Mouse (Mus musculus): ENCODE results near the gene Mgmt.

Mgmt gene

DNA sequence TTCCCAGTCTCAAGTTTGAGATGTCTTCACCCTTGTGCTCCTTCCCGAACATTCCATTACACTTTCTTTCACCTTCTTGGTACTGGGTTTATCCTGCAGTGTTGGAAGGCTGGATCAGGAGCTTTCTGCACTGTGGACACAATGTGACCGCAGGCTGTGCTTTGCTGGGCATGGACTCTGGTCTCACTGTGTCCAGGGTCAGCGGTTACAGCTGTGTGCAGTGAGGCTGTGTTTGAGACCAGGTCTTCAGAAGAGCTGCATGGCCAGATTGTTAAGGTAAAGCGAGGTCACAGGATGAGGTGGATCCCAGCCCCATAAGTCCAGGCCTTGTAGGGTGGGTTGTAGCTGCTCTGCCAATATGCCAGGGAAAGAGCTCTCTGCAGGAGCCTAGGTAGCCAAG is 18.5 kb downstream of the Mgmt start:
- no peak for DNase-seq (ENCODE audit: low spot score)

DNA sequence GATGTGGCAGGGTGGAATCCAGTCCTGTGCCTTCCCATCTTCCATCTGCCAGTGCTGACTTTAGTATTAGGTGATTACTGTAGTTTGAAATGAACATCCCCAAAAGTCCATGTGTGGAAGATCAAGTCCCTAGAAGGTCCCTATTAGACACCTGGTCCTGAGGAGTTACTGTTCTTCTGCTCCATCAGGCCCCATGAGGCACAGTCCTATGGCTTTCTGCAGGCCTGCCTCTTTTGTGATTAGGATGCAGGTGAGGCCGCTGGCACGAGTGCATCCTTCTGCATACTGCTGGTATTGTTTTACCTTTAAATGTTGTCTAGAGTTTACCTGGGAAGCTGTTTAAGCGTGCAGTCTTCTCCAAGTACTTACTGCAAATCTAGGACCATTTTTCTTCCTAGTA is 21.6 kb downstream of the Mgmt start:
- no peak for DNase-seq (ENCODE audit: low spot score)

DNA sequence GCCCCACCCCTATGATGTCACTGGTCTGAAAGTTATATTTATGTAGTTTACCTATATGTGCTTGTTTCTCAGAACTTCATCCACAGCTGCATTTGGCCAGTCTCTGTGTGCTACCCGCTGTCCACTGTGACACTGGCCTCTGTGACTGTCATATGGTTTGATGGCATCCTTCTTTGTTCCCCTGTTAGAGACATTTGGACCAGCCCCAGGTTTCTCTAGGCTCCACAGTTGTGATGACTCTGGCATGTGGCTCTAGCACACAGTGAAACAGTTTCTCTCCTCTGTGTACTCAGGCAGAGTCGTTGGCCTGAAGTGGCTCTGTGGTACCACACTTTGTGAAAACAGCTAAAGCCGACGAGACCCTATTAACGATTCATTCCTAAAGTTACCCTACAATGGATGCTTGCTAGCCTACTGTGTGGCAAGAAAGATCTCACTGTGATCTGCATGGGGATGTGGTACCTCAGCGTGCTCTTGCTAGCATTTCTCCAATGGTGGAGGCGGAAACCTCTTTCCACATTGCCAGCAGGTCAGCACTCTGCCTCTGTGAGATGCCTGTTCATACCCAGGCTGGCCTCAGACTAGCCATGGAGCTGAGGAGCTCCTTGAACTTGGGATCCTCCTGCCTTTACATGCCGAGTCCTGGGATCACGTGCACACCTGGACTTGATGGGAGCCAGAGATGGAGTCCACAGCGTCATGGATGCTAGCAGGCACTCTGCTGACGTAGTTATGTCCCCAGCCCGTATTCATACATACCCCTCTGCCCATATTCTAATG is 26.8 kb downstream of the Mgmt start:
- no peak for DNase-seq (ENCODE audit: low spot score)

DNA sequence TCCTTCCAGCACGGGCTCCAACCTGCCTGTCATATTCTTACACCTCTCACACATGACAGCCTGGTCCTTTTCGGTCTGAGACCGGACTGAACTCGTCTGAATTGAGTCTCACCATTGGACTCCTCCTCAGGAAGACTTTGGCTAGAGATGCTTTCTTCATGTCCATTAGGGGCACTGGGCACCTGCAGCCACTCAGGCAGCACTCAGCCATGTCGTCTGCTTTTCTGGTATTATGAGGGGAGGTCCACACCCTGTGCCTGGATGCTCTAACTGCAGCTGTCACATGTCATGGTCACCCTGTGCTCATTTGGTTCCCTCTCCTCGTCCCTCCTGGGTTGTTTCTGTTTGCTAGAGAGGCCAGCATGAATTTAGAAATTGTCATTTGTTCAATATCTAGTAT is 27.8 kb downstream of the Mgmt start:
- no peak for DNase-seq (ENCODE audit: low spot score)

DNA sequence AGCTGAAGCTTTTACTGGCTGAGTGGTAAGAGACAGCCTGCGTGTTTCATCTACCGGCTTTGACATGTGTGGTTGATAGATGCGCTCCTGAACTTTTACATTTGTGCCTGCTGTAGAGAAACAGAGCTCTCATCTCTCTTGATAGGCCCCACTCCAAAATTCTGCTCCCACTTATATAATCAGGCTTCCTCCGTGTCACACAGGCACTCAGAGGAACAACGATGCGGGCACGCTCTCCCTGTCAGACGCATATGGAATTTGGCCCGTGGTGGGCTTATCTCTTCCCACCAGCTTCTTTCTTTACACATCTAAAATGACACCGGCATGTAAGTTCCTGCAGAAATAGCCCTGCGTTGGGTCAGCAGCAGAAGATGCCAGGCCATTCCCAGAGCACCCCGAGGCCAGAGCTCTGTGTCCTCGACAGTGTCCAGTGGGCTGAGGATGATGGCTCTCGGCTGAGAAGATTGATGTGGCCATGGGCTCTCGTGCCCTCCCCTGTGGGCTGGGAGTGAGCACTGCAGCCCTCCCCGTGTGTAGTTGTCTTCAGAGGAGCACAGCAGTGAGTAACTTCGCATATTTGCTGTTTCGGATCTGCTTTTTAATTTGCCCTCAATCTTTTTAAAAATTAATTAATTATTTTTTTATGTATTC is 30.3 kb downstream of the Mgmt start:
- no peak for DNase-seq (ENCODE audit: low spot score)

DNA sequence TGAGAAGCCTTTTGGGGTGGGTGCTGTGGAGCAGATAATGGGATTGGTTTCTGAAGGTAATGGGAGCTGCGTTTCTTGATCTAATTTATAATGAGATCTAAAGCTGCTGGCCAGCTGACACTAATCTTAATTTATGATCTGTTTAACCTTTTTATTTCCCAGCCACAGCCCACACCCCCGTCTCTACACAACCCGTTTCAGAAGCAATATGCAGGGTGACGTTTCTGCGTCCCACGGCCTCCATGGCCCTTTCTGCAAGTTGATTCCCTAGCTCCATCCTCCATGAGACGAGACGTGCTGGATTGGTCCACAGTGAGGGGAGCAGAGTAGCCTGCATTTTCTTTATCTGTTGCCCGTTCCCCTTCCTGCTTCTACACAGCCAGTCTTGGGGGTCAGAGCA is 31.8 kb downstream of the Mgmt start:
- no peak for DNase-seq (ENCODE audit: low spot score)

DNA sequence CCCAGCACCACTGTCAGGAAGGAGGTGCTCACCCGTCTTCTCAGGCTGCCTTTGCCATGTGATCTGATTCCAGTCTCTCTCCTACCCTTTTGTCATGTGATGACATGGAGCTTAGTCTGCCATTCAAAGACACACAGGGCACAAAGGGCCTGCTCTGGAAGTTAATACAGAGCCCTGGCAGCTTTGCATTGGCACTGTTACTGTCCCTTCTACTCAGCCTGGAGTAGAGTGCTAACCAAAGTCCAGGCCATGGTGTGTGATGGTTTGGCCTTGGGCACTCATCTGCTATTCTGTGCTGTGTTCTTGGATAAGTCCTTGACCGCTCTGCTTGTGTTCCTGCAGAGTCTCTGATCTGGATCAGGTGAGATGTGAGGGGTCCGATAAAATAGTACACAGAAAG is 36.0 kb downstream of the Mgmt start:
- DNase-seq (ENCODE audit: low spot score): no peak

DNA sequence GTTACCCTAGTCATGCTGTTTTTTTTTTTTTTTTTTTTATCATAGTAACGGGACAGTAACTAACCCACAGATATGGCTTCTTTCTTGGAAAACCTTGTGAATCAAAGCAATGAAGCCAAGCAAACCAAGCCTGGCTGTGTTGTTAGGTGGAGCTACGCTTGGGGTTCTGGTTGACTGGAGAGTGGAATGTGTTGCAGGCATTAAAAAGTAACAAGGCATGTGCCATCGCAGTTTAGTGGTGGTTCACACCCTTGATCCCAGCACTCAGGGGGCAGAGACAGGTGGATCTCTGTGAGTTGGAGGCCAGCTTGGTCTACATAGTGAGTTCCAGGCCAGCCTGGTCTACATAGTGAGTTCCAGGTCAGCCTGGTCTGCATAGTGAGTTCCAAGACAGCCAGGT is 39.0 kb downstream of the Mgmt start:
- DNase-seq (ENCODE audit: low spot score): no peak

DNA sequence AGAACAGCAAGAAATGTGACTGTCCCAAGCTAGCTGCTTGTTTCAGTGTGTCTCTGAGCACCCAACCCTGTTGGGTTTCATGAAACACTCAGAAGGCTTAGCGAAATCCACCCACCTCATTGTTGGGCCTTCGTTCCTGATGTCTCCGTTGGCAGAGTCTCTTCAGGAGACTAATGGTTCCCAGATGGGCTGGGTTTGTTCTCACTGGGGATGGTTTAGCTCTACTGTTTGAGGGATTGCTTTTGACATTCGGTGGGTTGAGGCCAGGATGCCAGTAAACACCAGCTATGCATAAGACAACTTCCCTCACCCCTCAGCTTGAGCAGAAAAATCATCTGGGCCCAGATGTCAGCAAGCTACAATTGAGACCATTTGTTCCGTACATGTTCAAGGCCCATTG is 39.9 kb downstream of the Mgmt start:
- no peak for DNase-seq (ENCODE audit: low spot score)

DNA sequence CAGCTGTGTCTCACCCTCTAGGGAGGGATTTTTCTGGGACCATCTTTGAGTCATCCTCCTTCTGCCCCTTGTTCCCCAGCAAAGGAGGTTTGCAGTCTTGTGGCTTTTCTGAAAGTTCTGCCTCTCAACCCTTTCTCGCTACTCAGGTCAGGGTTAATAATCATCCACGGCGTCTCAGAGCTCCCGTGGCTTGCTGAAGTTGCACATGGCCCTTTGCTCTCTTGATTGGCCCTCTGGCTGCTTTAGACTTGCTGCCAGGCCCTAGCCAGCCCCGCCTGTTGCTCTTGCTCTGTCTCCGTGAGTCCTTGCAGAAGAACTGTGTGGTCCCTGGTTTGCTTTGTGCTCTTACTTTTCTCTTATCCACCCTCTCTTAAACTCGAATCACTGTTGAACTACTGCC is 40.4 kb downstream of the Mgmt start:
- DNase-seq (ENCODE audit: low spot score): no peak

DNA sequence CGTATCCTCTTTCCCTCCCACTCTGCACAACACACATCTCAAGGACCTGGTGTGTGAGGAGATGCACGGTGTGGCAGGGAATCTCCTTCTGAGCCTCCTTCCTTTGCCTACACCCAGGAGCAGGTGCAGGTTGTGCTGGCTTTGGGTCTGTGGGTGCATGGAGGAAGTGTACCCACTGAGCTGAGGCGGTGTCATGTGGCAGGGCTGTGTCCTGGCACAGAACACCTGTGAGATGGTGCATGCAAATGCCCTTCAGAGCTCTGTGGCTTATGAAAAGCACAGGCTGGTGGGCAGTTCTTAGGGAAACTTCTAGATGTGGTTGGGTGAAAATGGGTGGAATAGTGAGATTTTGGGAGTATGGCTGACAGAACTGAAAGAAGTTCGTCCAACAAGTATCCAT is 44.0 kb downstream of the Mgmt start:
- no peak for DNase-seq (ENCODE audit: low spot score)

DNA sequence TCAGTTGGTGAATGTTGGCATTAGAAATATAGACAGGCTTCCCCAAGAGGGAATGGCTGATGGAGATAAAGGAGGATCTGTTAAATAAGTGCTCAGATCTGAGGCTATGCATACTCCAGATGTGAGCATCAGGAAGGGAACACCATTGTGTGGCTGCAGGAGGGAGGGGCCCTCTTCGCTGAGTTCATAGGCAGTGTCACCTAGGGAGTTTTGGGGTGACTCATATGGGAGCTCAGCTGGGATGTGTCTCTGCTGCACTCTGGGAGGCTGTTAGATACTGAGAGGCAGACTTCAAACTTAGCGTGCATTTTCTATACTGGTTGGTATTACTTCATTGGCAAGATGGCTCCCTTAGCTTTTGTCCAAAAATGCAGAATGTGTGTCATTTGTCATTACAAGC is 48.0 kb downstream of the Mgmt start:
- DNase-seq (ENCODE audit: low spot score): no peak

DNA sequence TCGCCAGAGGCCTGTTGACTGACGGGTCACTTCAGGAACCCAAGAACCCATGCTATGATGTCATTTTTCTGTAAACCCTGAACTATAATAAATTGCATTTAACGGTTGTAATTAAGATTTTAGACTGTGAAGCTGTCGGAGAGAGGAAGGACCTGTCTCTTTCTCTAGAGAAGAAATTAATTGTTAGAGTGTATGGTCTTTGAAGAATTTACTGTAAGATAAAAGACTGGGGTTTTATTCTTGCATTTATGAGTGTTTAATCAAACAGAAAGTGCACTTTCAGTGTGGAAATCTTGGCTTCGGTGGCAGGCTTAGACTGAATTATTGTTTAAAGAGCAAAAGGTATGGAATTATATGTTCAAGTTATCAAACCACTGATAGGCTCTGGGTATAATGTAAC is 49.5 kb downstream of the Mgmt start:
- DNase-seq (ENCODE audit: low spot score): no peak

DNA sequence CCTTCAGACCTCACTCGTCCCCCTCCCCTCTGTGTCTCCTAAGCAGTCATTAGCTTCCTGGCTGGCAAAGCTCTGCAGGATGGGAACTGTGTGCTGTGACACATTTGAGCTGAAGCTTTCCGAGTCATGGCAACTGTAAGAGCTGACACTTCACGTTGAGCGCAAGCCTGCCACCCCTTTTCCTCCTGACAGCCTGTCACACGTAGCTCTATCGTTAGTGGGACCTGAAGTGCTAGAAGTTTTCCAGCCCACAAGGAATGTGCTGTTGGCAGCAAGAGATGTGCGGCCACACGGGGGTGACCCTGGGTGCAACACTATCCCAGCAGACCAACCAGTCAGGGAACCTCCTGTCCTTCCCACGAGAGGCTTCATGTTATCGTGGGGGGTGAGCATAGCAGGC is 51.3 kb downstream of the Mgmt start:
- DNase-seq (ENCODE audit: low spot score): no peak

DNA sequence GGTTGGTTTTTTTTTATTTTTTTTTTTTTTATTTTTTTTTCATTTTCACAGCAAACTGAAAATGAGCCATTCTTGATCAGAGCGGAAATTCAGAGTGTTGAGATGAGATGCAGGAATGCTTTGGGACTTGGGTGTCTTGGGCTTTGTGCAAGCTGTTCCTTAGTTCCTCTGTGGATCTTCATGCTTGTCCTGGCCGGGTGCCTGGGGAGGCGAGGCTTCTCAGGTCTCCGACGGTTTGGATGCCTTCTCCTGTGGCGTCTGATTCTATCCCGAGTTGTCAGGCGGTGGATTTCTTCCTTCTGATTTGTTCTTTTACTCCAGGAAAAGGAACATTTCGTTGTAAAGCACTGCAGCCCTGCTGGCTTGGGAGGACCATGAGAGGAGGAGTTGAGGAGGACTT is 51.7 kb downstream of the Mgmt start:
- DNase-seq (ENCODE audit: low spot score): no peak

DNA sequence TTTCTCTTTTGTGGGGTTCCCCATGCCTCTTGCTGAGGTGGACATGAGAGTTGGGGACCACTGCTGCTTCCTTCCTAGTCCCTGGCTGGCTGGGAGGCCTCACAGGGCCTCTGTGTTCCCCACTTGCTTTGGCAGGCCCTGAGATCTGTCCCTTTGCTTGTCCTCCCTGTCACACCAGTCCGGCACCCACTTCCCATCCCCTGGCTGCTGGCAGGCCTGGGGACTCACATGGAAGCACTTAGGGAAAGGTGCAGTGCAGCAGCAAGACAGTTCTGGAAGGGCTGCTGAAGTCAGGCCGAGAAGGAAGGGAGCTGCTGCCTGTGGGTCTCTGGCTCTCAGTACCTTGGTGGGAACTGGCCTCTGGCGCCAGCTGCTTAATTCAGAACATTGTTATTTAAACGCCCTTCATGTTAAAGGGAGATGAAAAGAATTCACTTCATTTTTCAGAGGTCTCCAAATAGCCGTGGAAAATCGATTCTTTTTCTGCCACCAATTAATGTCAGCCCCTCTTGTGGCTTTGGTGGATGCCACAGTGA is 53.9 kb downstream of the Mgmt start:
- no peak for DNase-seq (ENCODE audit: low spot score)

DNA sequence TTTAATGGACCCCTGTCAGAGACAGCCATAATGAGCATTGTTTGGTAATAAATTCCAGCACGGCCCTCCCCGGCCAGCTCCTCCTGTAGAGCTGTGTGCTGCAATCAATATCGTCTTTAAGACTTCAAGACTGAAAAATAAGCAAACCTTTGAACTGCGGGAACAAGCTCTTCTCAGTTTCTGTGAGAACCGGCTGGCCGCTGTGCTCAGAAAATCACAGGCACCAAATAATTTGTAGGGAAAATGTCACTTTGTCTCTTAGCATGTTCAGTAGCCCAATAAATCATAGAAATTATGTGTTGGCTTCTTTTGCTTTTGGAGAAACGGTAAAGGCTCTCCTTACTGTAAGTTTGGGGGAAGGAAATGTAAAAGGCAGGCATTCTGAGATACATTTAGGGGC is 58.2 kb downstream of the Mgmt start:
- no peak for DNase-seq (ENCODE audit: low spot score)

DNA sequence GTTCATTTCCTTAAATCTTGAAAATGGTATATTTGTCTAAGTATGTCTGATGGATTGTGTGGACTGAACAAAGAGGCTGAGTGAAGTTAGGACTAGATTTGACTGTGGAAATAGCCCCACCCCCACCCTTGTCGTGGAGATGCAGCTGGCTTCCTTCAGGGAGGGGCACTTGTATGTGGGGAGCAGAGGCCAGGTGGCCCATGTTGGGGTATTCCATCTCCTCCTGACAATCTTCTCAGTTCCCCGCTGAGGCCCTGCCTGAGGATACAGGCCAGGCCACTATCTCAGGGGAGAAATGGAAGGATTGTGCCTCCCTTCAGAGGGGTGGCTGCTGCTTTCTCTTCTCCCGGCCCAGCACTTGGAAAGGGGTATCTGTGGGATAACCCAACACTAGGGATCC is 58.8 kb downstream of the Mgmt start:
- no peak for DNase-seq (ENCODE audit: low spot score)

DNA sequence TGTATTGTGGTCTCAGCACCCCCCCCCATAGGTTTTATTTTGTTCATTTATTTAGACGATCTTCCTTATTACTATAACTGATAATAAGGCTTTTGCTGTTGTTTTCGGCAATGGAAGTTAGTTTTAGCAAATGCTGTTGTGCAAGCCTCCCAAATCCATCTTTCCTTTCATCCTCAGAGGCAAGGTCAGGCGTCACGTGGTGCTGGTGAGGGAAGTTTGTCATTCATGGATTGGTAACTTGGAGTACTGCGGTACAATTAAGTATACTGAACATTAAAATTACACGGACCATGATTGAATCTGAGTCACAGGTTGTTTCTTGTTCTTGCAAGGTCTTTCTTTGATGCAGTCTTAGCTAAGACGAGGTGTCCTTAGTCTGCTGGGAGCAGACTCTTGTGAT is 77.9 kb downstream of the Mgmt start:
- DNase-seq (ENCODE audit: low spot score): no peak

DNA sequence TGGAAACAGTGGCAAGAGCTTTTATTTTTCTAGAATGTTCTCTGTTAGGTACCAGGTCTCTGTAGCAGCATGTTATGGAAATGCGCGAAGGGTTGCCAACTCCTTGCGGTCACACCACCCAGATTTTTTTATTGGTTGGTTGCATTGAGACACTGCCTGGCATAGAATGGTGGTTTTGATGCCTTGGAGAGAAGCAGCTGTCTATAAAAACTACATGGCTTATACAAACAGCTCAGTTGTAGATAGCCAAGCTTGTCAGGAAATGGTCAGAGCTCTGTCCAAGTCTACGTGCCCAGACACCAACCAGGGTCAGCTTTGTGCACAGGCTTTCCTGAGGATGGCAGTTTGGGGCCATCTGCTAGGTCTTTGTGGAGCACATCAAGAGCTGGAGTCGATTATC is 80.6 kb downstream of the Mgmt start:
- DNase-seq (ENCODE audit: low spot score): no peak

DNA sequence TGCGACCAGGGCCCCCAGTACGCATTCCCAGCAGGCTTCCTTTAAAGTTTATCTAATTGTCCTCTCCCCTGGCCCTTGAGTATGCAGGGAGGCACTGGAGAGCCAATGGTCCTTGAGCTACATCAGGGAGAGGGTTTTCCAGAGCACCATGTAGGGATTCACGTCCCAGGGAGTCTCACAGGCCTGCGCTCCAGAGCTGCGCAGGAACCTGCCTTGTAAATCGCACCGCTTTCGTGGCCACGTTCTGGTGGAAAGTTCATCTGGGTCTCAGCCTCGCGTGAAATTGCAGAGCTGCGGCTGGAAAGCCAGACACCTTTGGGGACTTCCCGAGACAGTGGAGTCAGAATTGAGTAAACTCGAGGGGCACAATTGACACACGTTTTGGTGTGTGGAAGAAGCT is 103.0 kb downstream of the Mgmt start:
- no peak for DNase-seq (ENCODE audit: low spot score)

DNA sequence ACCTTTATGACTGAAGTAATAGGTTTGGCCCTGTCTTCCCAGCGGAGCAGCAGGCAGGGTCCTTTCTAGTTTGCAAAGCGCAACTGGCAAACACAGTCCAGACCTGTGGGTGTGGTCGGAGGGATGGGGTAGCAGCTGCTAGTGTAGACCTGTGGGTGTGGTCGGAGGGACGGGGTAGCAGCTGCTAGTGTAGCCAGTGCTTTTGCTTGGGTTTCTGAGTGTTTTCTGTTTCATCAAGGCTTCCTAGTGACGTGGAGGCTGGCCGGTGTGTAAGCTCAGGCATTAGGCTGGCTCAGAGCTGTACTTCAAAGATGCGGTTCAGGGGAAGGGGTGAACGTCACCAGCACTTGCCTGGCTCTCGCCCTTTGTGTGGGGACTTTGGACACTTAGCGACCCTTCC is 106.3 kb downstream of the Mgmt start:
- no peak for DNase-seq (ENCODE audit: low spot score)

DNA sequence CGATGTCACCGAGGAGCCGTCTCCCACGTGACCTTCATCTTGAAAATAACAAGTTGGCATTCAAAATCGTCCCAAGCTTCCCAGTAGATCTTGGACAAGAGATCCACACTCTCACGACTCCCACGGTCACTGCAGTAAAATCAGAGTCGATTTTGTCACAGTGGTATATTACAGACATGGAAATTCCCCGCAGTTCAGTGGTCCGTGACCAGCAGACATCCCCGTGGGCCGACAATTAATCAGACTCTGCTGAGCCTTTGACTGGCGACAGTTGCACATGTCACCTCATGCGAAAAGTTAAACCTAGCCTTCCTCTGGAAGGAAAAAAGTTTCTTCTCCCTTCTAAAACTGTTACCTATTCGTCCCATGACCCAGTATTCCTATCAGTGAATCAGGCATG is 106.8 kb downstream of the Mgmt start:
- DNase-seq (ENCODE audit: low spot score): no peak

DNA sequence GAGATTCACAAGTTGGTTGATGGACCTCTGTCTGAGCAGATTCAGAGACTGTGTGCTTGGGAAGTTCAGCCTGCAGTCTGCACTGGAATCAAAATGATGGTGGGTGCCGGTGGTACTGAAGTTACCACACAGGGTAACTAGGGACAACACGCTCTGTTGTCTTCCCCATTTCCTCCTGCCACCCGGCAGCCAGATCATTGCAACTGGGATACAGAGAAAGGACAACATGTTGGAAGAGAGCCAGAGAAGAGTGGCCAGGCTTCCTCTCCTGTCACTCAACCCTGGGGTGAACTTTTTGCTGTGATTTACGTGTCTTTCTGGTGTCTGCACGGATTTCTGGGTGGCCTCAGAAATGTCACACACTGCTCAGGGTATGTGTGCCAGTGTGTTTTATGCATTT is 107.4 kb downstream of the Mgmt start:
- DNase-seq (ENCODE audit: low spot score): no peak

Measured in layer of hippocampus, adult 9-10 months (tissue).